Mouse (Mus musculus) 3134 (cell line): ENCODE measurements around the gene Efna5.

Experiments
- DNase-seq: peaks from one replicate; pipeline ENCODE4 v3.0.0-alpha.2; 2011; ENCODE audit warnings: low spot score; ENCODE audit not compliant: insufficient read length; ENCODE audit errors: extremely low read depth

Efna5 gene

GRCm38 (mm10) chr17:62857275-62857674 lies 23.8 kb downstream of the Efna5 start:
- DNase-seq, result no peak

DNA sequence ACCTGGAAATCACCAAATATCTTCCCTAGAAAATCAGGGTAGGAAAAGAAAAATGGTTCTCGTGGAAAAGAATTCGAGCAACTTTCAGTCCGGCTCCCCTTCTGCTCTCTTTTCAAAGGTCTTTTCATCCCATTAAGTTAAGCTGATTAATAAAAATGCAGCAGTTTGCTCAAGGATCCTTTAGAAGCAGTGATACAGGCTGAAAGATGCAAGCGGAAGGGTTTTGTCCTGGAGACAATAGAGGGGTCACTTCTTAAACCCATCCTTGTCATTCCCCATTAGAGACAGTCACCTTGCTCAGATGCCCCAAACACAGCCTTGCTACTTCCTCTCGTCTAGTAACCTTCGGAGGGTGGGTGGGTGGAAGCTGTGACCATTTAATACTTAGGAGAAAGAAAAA lies 27.4 kb downstream of the Efna5 start:
- no peak for DNase-seq

DNA sequence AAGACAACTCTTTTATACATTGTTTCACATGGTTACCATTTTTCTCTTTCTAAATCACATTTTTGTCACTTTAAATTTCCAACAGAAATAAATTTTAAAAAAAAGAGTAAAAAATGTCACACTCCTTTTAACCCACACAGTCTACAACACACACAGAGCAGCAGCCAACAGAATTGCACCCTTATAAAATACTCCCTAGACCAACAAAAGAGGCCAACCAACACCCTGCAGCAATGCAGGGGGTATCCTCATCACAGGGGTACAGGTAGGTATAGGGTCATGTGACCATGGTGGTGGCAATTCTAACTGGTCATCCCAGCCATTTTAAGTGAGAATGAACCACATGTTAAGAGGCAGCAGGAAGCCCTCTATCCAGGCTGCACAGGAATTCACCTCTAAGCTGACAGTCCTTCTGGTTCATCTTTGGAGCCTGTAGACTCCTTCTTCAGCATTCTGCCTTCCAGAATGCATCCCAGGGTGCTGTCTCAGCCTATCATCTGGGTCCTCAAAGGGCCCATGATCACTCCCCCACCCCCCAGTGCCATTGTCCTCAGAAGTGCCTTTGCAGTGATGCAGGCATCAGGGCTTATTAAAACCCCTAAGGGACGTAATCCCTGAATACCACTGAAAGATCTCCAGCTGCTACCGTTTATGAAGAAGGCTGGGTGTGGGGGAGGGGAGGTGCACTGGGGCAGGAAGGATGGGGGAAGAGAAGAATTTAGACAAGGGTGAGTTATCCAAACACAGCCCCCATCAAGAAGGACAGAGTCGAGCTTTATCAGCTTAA lies 28.1 kb downstream of the Efna5 start:
- no peak for DNase-seq

GRCm38 (mm10) chr17:62851268-62851667 lies 29.8 kb downstream of the Efna5 start:
- no peak for DNase-seq

DNA sequence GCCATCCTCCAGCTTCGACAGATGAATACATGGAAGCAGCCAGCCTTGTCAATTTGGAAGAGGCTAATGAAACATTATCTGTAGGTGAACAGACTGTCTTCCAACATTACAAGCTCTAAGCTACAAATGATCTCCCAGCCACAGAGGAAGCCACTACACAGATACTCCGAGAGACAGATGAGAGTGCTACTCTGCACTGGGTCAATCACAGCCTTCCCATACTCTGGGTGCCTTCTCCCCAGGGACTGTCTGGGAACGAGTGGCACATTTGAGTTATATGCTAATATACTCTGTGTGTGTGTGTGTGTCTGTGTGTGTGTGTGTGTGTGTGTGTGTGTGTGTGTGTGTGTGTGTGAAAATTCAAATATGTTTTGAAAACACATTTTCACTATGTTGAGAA lies 30.5 kb downstream of the Efna5 start:
- DNase-seq, result no peak

GRCm38 (mm10) chr17:62849676-62850075 lies 31.4 kb downstream of the Efna5 start:
- no peak for DNase-seq

DNA sequence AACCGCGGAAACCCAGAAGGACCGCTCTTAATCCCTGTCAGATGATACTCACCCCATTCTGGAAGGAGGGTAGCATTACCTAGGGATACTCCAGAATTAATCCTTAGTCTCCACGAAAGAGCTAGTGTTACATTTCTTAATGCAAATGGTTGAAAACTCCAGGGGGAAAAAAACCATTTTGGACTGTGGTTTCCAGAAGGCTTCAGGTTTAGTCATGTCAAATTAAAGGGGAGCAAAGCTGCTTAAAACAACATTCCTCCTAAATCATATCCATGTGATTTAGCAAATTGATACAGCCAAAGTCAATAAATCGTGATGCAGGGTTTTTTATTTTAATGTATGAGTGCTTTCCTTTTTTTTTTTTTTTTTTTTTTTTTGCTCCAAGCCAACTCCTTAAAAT lies 35.5 kb downstream of the Efna5 start:
- DNase-seq, result no peak

- DNase-seq, result no peak
Measured at GRCm38 (mm10) chr17:62844329-62844728, 36.8 kb downstream of the Efna5 start.

DNA sequence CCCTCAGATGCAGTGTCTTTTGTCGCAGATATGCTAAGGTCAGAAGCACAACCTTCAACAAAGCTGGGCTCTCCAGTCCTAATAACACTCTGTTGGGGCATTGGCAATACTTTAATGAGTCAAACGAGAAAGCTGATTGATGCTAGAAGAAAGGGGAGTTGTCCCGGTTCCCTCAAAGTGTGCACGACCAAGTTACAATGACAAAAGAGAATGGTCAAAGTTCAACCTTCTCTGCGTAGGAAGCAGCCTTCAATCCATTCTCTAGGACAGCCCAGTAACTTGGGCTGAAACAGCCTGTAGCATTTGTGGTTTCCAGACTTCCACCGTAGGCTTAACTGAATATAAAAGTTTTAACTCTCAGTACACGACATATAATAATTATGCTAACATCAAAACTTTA lies 43.8 kb downstream of the Efna5 start:
- DNase-seq, result no peak

GRCm38 (mm10) chr17:62836598-62837106 lies 44.5 kb downstream of the Efna5 start:
- DNase-seq, result no peak

GRCm38 (mm10) chr17:62832550-62833127 lies 48.5 kb downstream of the Efna5 start:
- DNase-seq, result no peak

DNA sequence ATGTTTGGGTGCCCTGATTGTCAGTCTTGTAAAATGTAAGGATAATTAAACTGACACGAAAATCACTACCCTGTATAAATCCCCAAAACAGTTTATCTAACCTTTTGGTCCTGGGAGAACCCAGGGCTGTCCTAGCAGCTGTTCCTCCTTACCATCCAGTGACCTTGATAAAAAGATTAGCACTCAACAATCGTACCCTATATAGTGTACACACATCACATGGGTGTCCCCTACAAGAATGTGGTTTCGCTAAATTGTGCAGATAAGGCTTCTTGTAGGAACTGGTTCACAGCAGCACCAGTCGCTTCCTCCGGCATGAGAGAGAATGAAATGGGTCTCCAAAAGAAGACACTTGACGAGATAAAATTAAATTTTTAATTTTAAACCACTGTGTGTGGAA lies 53.6 kb downstream of the Efna5 start:
- DNase-seq, result no peak

DNA sequence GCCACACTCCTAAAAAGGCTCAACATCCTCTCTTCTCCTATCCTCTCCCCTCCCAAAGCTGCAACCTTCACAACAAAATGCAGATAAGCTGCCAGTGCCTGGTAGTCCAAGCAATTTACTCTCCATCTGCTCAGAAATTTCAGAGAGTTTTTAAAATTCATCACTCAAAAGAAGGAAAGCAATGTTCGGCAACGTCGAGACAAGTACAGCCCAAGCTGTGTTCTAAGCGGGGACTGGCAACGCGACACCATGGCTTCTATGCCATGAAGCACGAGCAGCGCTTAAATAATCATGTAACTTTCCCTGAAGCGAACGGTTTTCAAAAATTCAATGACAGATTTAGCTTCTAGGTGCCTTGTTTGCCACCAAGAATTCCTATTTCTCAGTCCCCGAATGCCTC lies 59.9 kb downstream of the Efna5 start:
- no peak for DNase-seq

DNA sequence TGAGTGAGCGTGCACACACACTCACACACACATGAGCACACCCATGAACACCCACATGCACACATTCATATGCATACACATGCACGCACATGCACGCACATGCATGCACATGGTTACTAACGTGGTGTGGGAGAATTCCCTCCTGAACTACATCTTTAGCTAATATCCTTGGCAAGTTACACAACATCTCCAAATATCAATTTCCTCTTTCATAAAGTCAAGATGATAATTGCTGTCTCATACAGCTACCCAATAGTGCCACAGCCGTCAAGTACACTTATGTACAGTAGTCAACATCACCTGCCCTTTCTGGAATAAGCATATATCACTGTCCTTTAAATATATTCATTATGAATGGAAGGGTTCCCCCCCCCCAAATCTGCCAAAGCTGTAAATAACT lies 61.2 kb downstream of the Efna5 start:
- no peak for DNase-seq

DNA sequence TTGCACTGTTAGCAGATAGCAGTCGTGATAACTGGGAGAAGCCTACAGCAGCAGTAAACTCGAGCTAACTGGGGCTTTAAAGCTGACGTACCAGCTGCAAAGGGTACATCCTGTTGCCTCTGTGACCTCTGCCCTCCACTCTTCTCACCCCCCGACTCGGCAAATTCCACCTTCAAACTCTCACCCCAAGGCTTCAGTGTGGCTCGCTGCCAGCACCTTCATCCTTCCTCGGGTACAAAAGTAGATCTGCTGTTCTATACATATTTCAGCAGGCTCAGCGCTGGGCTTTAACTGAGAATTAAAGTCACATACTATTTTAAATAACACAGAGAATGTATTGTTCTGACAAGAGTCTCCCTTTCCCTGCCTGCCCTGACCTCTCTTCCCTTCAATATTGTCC lies 62.3 kb downstream of the Efna5 start:
- no peak for DNase-seq

DNA sequence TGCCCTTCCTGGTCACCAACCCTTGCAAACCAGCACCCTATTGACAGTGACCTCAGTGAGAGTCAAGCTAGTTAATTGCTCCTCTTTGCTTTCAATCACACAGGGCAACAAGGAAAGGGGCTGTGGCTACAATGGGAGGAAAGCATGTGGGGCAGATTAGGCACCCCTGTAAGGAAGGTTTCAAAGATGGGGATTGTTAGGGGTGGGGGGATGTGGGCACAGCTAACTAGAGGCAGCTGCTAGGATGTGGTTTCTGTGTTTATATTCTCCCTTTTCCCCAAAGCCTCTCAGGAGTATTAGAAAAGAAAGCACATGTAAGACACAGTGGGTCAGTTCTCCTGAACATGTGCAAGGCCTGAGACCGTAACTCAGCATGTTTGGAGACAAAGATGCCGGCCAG lies 62.8 kb downstream of the Efna5 start:
- no peak for DNase-seq

DNA sequence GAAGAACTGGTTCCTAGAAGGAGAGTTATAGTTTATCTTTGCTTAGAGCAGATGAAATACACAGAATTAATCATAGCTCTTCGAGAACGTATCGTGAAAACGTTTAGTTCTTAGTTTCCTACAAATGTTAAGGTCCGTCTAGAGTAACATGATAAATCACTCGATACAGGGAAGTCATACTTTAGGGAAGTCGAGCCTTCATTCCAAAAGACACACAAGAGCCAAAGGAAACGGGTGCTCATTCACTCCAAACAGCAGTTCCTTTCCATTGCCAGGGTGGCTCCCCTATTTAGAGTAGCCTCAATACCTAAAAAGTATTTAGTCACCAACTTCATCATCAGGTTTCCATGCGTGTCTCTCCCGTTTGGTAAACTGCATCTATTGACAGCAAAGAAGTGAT lies 64.2 kb downstream of the Efna5 start:
- DNase-seq, result no peak

GRCm38 (mm10) chr17:62813461-62813860 lies 67.7 kb downstream of the Efna5 start:
- no peak for DNase-seq

DNA sequence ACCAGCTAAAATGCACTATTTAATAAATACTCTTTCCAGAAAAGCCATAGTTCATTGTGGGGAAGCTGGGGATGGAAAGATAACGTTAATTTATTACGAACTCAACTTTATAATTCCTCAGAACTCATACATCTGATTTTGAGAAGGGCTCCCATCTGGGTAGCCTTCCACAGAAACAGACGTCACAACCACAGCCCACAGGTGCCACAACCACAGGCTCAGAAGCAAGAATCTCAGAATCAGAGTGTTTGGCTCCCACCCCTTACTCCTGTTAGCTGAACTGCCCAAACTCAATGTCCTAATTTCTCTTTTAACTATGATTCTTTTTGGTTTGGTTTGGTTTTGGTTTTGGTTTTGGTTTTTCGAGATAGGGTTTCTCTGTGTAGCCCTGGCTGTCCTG lies 73.2 kb downstream of the Efna5 start:
- DNase-seq, result no peak

GRCm38 (mm10) chr17:62806646-62807045 lies 74.5 kb downstream of the Efna5 start:
- peak; percentile 11 for DNase-seq

DNA sequence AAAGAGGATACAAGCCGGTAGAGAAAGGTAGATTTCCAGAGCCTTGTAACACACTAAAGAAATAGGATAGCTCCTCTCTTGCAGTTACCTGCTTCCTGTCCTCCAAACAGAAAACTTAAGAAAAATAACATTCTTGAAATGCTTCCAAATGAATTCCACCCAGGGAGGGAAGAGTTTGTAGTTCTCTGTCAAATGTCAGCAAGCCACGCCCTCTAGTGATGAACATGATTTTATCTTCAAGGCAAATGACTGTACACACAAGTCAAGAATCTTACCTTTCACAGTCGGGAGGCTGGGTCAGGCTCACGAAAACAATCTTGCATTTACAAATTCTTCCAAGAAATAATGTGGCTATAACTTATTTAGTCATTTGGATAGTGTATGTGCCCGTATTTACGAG lies 78.4 kb downstream of the Efna5 start:
- DNase-seq, result no peak

DNA sequence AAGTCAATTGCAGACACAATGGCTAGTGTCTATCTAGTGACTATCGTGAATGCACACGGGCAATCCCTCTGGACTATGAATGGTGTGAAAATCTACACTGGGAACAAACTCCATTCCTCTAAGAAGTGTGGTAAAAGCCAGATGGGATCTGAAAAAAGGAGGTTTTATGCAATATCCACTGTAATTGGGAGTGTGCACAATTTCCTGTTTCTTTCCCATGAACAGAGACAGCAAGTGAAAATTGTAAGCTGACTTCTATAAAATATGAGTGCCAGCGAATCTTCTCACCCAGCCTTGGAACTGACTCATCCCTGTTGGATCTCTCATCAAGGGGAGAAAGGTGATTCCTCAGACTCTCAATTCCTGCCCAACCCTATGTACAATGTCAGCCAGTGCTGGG lies 83.8 kb downstream of the Efna5 start:
- DNase-seq, result no peak
